Mouse (Mus musculus): ENCODE measurements around the gene Ifnab.

Gene Ifnab

GRCm38 (mm10) chr4:88696237-88696884, 5.2 kb upstream of the Ifnab start:
- Histone ChIP-seq H3K4me1 (replicated peaks; ENCODE audit: low read depth, low read length) (no peaks in the 10 kb centered on the region), H3K36me3 (ENCODE audit: insufficient read depth, low read length) (no peaks in the 10 kb centered on the region), H3K9me3 (ENCODE audit: low read length) (no peaks in the 10 kb centered on the region), H3K4me3 (replicated peaks; ENCODE audit: low read length) (no peak overlapping the region), H3K27me3 (ENCODE audit: insufficient read depth, low read length) (no peaks in the 10 kb centered on the region)
- TF ChIP-seq CTCF (conservative IDR thresholded peaks at IDR 0.05; ENCODE audit: low read length) (peak; percentile 94), NANOG (IDR thresholded peaks at IDR 0.05; ENCODE audit: borderline replicate concordance, low read length) (no peak)

- H3K4me1 ChIP-seq (replicated peaks; ENCODE audit: low read depth, low read length), result no peaks in the 10 kb centered on the region
- TF ChIP-seq NANOG (IDR thresholded peaks at IDR 0.05; ENCODE audit: borderline replicate concordance, low read length) (no peak), CTCF (conservative IDR thresholded peaks at IDR 0.05; ENCODE audit: low read length) (no peak), POU5F1 (IDR thresholded peaks at IDR 0.05; ENCODE audit: borderline replicate concordance, low read length) (no peak)
- no peaks in the 10 kb centered on the region for H3K27me3 ChIP-seq (ENCODE audit: insufficient read depth, low read length)
- H3K36me3 ChIP-seq (ENCODE audit: insufficient read depth, low read length), result no peaks in the 10 kb centered on the region
- no peak overlapping the region for H3K4me3 ChIP-seq (replicated peaks; ENCODE audit: low read length)
- H3K9me3 ChIP-seq (ENCODE audit: low read length), result peaks cover 10% of the 10 kb centered on the region
These were observed 2.2 kb upstream of the Ifnab start for GRCm38 (mm10) chr4:88693392-88693791.

GRCm38 (mm10) chr4:88692537-88692936, 1.4 kb upstream of the Ifnab start:
- TF ChIP-seq CTCF (conservative IDR thresholded peaks at IDR 0.05; ENCODE audit: low read length), result no peak
- TF ChIP-seq POU5F1 (IDR thresholded peaks at IDR 0.05; ENCODE audit: borderline replicate concordance, low read length), result no peak
- TF ChIP-seq NANOG (IDR thresholded peaks at IDR 0.05; ENCODE audit: borderline replicate concordance, low read length), result no peak
- H3K4me1 ChIP-seq (replicated peaks; ENCODE audit: low read depth, low read length), result no peaks in the 10 kb centered on the region
- no peaks in the 10 kb centered on the region for H3K27me3 ChIP-seq (ENCODE audit: insufficient read depth, low read length)
- no peaks in the 10 kb centered on the region for H3K36me3 ChIP-seq (ENCODE audit: insufficient read depth, low read length)
- no peak overlapping the region for H3K4me3 ChIP-seq (replicated peaks; ENCODE audit: low read length)
- H3K9me3 ChIP-seq (ENCODE audit: low read length), result peaks cover 10% of the 10 kb centered on the region

- H3K4me1 ChIP-seq (replicated peaks; ENCODE audit: low read depth, low read length), result no peaks in the 10 kb centered on the region
- no peaks in the 10 kb centered on the region for H3K36me3 ChIP-seq (ENCODE audit: insufficient read depth, low read length)
- TF ChIP-seq CTCF (conservative IDR thresholded peaks at IDR 0.05; ENCODE audit: low read length), result no peak
- H3K4me3 ChIP-seq (replicated peaks; ENCODE audit: low read length), result no peak within 1 kb of the TSS
- no peaks in the 10 kb centered on the region for H3K27me3 ChIP-seq (ENCODE audit: insufficient read depth, low read length)
- H3K9me3 ChIP-seq (ENCODE audit: low read length), result peaks cover 5% of the 10 kb centered on the region; the same call in 1 of the 2 replicates
These were observed 7.3 kb downstream of the Ifnab start, which contains the start of gene Ifna2 for GRCm38 (mm10) chr4:88683812-88684211. Gene Ifna2 (minus strand): TSS chr4:88683912.

GRCm38 (mm10) chr4:88681353-88681752, 9.8 kb downstream of the Ifnab start:
- Histone ChIP-seq H3K27me3 (ENCODE audit: insufficient read depth, low read length) (no peaks in the 10 kb centered on the region), H3K4me3 (replicated peaks; ENCODE audit: low read length) (no peak overlapping the region), H3K9me3 (ENCODE audit: low read length) (no peaks in the 10 kb centered on the region), H3K36me3 (ENCODE audit: insufficient read depth, low read length) (no peaks in the 10 kb centered on the region), H3K4me1 (replicated peaks; ENCODE audit: low read depth, low read length) (no peaks in the 10 kb centered on the region)
- TF ChIP-seq CTCF (conservative IDR thresholded peaks at IDR 0.05; ENCODE audit: low read length) (no peak), POU5F1 (IDR thresholded peaks at IDR 0.05; ENCODE audit: borderline replicate concordance, low read length) (no peak), NANOG (IDR thresholded peaks at IDR 0.05; ENCODE audit: borderline replicate concordance, low read length) (no peak)

DNA sequence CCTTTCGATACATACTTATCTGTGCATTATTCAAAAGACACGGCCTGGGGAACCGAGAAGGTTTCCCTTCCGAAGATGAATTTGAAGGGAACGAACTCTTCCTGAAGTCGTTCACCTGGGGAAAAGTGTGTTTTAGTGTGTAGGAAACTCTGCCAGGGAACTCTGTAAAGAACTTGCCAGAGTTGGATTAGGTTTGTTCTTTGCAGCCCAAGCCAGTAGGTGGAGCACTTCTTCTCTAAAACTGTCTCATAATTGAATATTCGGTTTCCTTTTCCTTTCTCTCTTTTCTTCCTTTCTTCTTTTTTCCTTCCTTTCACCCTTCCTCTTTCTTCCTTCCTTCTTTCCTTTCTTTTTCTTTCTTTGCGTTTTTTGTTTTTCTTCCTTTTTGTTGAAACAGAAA, 10.8 kb downstream of the Ifnab start:
- no peak overlapping the region for H3K4me3 ChIP-seq (replicated peaks; ENCODE audit: low read length)
- no peaks in the 10 kb centered on the region for H3K4me1 ChIP-seq (replicated peaks; ENCODE audit: low read depth, low read length)
- H3K9me3 ChIP-seq (ENCODE audit: low read length), result no peaks in the 10 kb centered on the region
- H3K36me3 ChIP-seq (ENCODE audit: insufficient read depth, low read length), result no peaks in the 10 kb centered on the region
- no peaks in the 10 kb centered on the region for H3K27me3 ChIP-seq (ENCODE audit: insufficient read depth, low read length)
- no peak for TF ChIP-seq NANOG (IDR thresholded peaks at IDR 0.05; ENCODE audit: borderline replicate concordance, low read length)
- peak; percentile 44 for TF ChIP-seq CTCF (conservative IDR thresholded peaks at IDR 0.05; ENCODE audit: low read length)

DNA sequence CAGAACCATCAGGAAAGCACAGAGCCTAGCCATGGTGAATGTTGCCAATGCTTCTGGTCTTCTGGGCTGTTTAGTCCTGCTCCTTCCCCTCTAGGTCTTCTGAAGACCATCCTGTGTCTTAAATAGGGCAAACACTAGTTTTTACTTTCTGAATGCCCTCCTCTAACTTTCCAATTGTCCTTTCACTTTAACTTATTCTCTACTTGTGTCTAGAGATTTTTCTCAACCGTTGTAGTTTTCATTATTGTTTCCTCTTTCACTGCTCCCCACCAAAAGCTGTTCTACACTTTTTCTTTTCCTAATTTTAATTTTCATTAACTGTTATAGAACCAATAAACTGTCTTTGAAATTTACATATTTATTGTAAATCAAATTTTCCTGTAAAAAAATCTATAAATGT, 14.3 kb downstream of the Ifnab start, which contains the start of gene Ifna16:
Gene Ifna16 (minus strand): TSS at position 101 of the 400 bp plus-strand sequence.
- H3K4me3 ChIP-seq (replicated peaks; ENCODE audit: low read length), result no peak within 1 kb of the TSS
- H3K9me3 ChIP-seq (ENCODE audit: low read length), result no peaks in the 10 kb centered on the region
- H3K4me1 ChIP-seq (replicated peaks; ENCODE audit: low read depth, low read length), result no peaks in the 10 kb centered on the region
- H3K36me3 ChIP-seq (ENCODE audit: insufficient read depth, low read length), result no peaks in the 10 kb centered on the region
- no peak for TF ChIP-seq NANOG (IDR thresholded peaks at IDR 0.05; ENCODE audit: borderline replicate concordance, low read length)
- no peak for TF ChIP-seq POU5F1 (IDR thresholded peaks at IDR 0.05; ENCODE audit: borderline replicate concordance, low read length)
- TF ChIP-seq CTCF (conservative IDR thresholded peaks at IDR 0.05; ENCODE audit: low read length), result no peak
- H3K27me3 ChIP-seq (ENCODE audit: insufficient read depth, low read length), result no peaks in the 10 kb centered on the region

- Histone ChIP-seq H3K36me3 (ENCODE audit: insufficient read depth, low read length) (no peaks in the 10 kb centered on the region), H3K4me3 (replicated peaks; ENCODE audit: low read length) (no peak overlapping the region), H3K4me1 (replicated peaks; ENCODE audit: low read depth, low read length) (peaks cover 10% of the 10 kb centered on the region), H3K9me3 (ENCODE audit: low read length) (peaks cover 73% of the 10 kb centered on the region), H3K27me3 (ENCODE audit: insufficient read depth, low read length) (no peaks in the 10 kb centered on the region)
- TF ChIP-seq NANOG (IDR thresholded peaks at IDR 0.05; ENCODE audit: borderline replicate concordance, low read length) (no peak), POU5F1 (IDR thresholded peaks at IDR 0.05; ENCODE audit: borderline replicate concordance, low read length) (no peak), CTCF (conservative IDR thresholded peaks at IDR 0.05; ENCODE audit: low read length) (no peak)
These were observed 35.7 kb downstream of the Ifnab start for GRCm38 (mm10) chr4:88655461-88655860.

DNA sequence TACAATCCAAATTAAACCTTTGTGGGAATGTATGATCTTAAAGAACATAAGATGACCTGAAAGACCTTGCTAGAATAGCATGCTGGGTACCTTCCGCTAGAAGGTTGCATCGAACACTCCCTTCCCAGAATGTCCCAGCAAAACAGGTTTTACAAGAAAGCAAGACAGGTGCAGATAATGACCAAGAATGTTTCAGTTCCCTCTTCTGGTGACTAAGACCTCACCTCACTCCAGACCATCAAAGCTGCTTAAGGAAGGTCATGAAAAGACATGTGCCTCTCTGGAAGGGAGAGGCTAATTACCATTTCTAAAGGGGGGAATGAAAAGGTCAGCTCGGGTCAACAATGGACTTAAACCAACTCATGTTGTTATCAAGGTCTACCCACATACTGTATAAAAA, 37.5 kb downstream of the Ifnab start:
- H3K36me3 ChIP-seq (ENCODE audit: insufficient read depth, low read length), result no peaks in the 10 kb centered on the region
- H3K9me3 ChIP-seq (ENCODE audit: low read length), result peaks cover 84% of the 10 kb centered on the region
- peaks cover 10% of the 10 kb centered on the region for H3K4me1 ChIP-seq (replicated peaks; ENCODE audit: low read depth, low read length)
- no peaks in the 10 kb centered on the region for H3K27me3 ChIP-seq (ENCODE audit: insufficient read depth, low read length)
- no peak overlapping the region for H3K4me3 ChIP-seq (replicated peaks; ENCODE audit: low read length)
- TF ChIP-seq CTCF (conservative IDR thresholded peaks at IDR 0.05; ENCODE audit: low read length) (no peak), NANOG (IDR thresholded peaks at IDR 0.05; ENCODE audit: borderline replicate concordance, low read length) (peak; percentile 40; the same call in 1 of the 2 replicates)
